Mouse (Mus musculus): ENCODE measurements around the gene Ctf1. TPM values are rescaled to one million over a fixed set of nuclear protein-coding genes. Genes with fewer than 3 reads are reported as not detected.

Ctf1 gene
- polyA plus RNA-seq (2016; fragmentation: Nextera tagmentation; extraction: Ambion mirVana), result 5.5 and 5.8 TPM in 2 replicates

- H3K4me2 ChIP-seq (replicated peaks), result peak within 1 kb of the TSS; percentile 55
- peak within 1 kb of the TSS; percentile 33 for H3K4me3 ChIP-seq
- peak within 1 kb of the TSS; percentile 78 for H3K27ac ChIP-seq (replicated peaks)
- no peaks in the 10 kb centered on the region for H3K36me3 ChIP-seq
- no peaks in the 10 kb centered on the region for H3K9me3 ChIP-seq
- ATAC-seq (ENCODE audit: low FRiP score, low read depth), result peak; percentile 42
- WGBS, result 1% methylated on average over 28 of the region's 28 CpGs
- peaks cover 30% of the 10 kb centered on the region for H3K4me1 ChIP-seq
- H3K27me3 ChIP-seq, result peaks cover 5% of the 10 kb centered on the region
- peak within 1 kb of the TSS; percentile 39; the same call in 1 of the 2 replicates for H3K9ac ChIP-seq (replicated peaks)
Measured at GRCm38 (mm10) chr7:127712461-127713385, at the start of gene Ctf1. TSS of gene Ctf1 (plus strand) at chr7:127712736.

GRCm38 (mm10) chr7:127662926-127663325 lies 49.6 kb upstream of the Ctf1 start:
- ATAC-seq (ENCODE audit: low FRiP score, low read depth), result no peak
- peaks cover 16% of the 10 kb centered on the region for H3K36me3 ChIP-seq
- 91% methylated on average over 6 of the region's 6 CpGs for WGBS
- H3K27ac ChIP-seq (replicated peaks), result no peak overlapping the region
- no peaks in the 10 kb centered on the region for H3K27me3 ChIP-seq
- H3K4me3 ChIP-seq, result no peak overlapping the region
- H3K4me1 ChIP-seq, result no peaks in the 10 kb centered on the region
- H3K9ac ChIP-seq (replicated peaks), result no peak overlapping the region
- no peaks in the 10 kb centered on the region for H3K9me3 ChIP-seq
- no peak overlapping the region for H3K4me2 ChIP-seq (replicated peaks)

- WGBS, result 97% methylated on average over 6 of the region's 6 CpGs
- Histone ChIP-seq H3K9me3 (no peaks in the 10 kb centered on the region), H3K4me1 (no peaks in the 10 kb centered on the region), H3K9ac (replicated peaks) (no peak overlapping the region), H3K27me3 (no peaks in the 10 kb centered on the region), H3K4me3 (no peak overlapping the region), H3K4me2 (replicated peaks) (no peak overlapping the region), H3K27ac (replicated peaks) (no peak overlapping the region), H3K36me3 (peaks cover 16% of the 10 kb centered on the region)
- ATAC-seq (ENCODE audit: low FRiP score, low read depth), result no peak
Measured at GRCm38 (mm10) chr7:127666066-127666654, 46.4 kb upstream of the Ctf1 start.

GRCm38 (mm10) chr7:127666679-127667078 lies 45.9 kb upstream of the Ctf1 start:
- Histone ChIP-seq H3K9me3 (no peaks in the 10 kb centered on the region), H3K27ac (replicated peaks) (no peak overlapping the region), H3K4me3 (no peak overlapping the region), H3K4me2 (replicated peaks) (no peak overlapping the region), H3K4me1 (no peaks in the 10 kb centered on the region), H3K9ac (replicated peaks) (no peak overlapping the region), H3K36me3 (peaks cover 16% of the 10 kb centered on the region), H3K27me3 (no peaks in the 10 kb centered on the region)
- WGBS, result 89% methylated on average over 13 of the region's 13 CpGs
- no peak for ATAC-seq (ENCODE audit: low FRiP score, low read depth)

- Histone ChIP-seq H3K27me3 (no peaks in the 10 kb centered on the region), H3K9ac (replicated peaks) (no peak overlapping the region), H3K36me3 (peaks cover 16% of the 10 kb centered on the region), H3K4me3 (no peak overlapping the region), H3K9me3 (no peaks in the 10 kb centered on the region), H3K4me1 (no peaks in the 10 kb centered on the region), H3K27ac (replicated peaks) (no peak overlapping the region), H3K4me2 (replicated peaks) (no peak overlapping the region)
- WGBS, result 88% methylated on average over 8 of the region's 8 CpGs
- no peak for ATAC-seq (ENCODE audit: low FRiP score, low read depth)
Measured at GRCm38 (mm10) chr7:127667171-127667570, 45.4 kb upstream of the Ctf1 start.

GRCm38 (mm10) chr7:127671880-127672774 lies 40.4 kb upstream of the Ctf1 start:
- Histone ChIP-seq H3K9me3 (no peaks in the 10 kb centered on the region), H3K9ac (replicated peaks) (no peak overlapping the region), H3K27ac (replicated peaks) (no peak overlapping the region), H3K4me2 (replicated peaks) (no peak overlapping the region), H3K36me3 (no peaks in the 10 kb centered on the region), H3K27me3 (no peaks in the 10 kb centered on the region), H3K4me1 (no peaks in the 10 kb centered on the region; the same call in 1 of the 2 replicates), H3K4me3 (no peak overlapping the region)
- ATAC-seq (ENCODE audit: low FRiP score, low read depth), result no peak
- WGBS, result 85% methylated on average over 11 of the region's 11 CpGs

- Histone ChIP-seq H3K4me3 (no peak overlapping the region), H3K36me3 (no peaks in the 10 kb centered on the region), H3K9ac (replicated peaks) (no peak overlapping the region), H3K27ac (replicated peaks) (no peak overlapping the region), H3K27me3 (no peaks in the 10 kb centered on the region), H3K9me3 (no peaks in the 10 kb centered on the region), H3K4me2 (replicated peaks) (no peak overlapping the region), H3K4me1 (no peaks in the 10 kb centered on the region; the same call in 1 of the 2 replicates)
- whole genome bisulfite sequencing, result 83% methylated on average over 4 of the region's 4 CpGs
- no peak for ATAC-seq (ENCODE audit: low FRiP score, low read depth)
Measured at GRCm38 (mm10) chr7:127672776-127673175, 39.8 kb upstream of the Ctf1 start.

GRCm38 (mm10) chr7:127674977-127675376 lies 37.6 kb upstream of the Ctf1 start:
- under 1% methylated on average over 5 of the region's 5 CpGs for WGBS
- H3K9me3 ChIP-seq, result no peaks in the 10 kb centered on the region
- H3K4me2 ChIP-seq (replicated peaks), result no peak overlapping the region
- H3K27me3 ChIP-seq, result no peaks in the 10 kb centered on the region
- no peaks in the 10 kb centered on the region for H3K36me3 ChIP-seq
- peak; percentile 54 for ATAC-seq (ENCODE audit: low FRiP score, low read depth)
- H3K4me3 ChIP-seq, result no peak overlapping the region
- no peak overlapping the region for H3K9ac ChIP-seq (replicated peaks)
- no peaks in the 10 kb centered on the region; the same call in none of the 2 replicates for H3K4me1 ChIP-seq
- no peak overlapping the region for H3K27ac ChIP-seq (replicated peaks)

GRCm38 (mm10) chr7:127675391-127675811 lies 37.1 kb upstream of the Ctf1 start:
- no peak overlapping the region for H3K4me2 ChIP-seq (replicated peaks)
- WGBS, result 82% methylated on average over 9 of the region's 9 CpGs

GRCm38 (mm10) chr7:127677077-127677476 lies 35.5 kb upstream of the Ctf1 start:
- H3K9ac ChIP-seq (replicated peaks), result no peak overlapping the region
- no peak overlapping the region for H3K4me3 ChIP-seq
- no peaks in the 10 kb centered on the region for H3K9me3 ChIP-seq
- no peak overlapping the region for H3K4me2 ChIP-seq (replicated peaks)
- WGBS, result 72% methylated on average over 6 of the region's 6 CpGs
- no peak overlapping the region for H3K27ac ChIP-seq (replicated peaks)
- ATAC-seq (ENCODE audit: low FRiP score, low read depth), result no peak
- no peaks in the 10 kb centered on the region for H3K27me3 ChIP-seq
- no peaks in the 10 kb centered on the region for H3K36me3 ChIP-seq
- H3K4me1 ChIP-seq, result no peaks in the 10 kb centered on the region; the same call in none of the 2 replicates

More at GRCm38 (mm10) chr7:127675391-127675811, 37.1 kb upstream of the Ctf1 start:
- H3K9ac ChIP-seq (replicated peaks), result no peak overlapping the region
- no peak; the same call in 1 of the 2 replicates for ATAC-seq (ENCODE audit: low FRiP score, low read depth)
- H3K27ac ChIP-seq (replicated peaks), result no peak overlapping the region
- H3K4me1 ChIP-seq, result no peaks in the 10 kb centered on the region; the same call in none of the 2 replicates
- H3K27me3 ChIP-seq, result no peaks in the 10 kb centered on the region
- no peak overlapping the region for H3K4me3 ChIP-seq
- no peaks in the 10 kb centered on the region for H3K9me3 ChIP-seq
- H3K36me3 ChIP-seq, result no peaks in the 10 kb centered on the region

- 96% methylated on average over 4 of the region's 4 CpGs for WGBS
- H3K4me2 ChIP-seq (replicated peaks), result no peak overlapping the region
- H3K4me3 ChIP-seq, result no peak overlapping the region
- no peak overlapping the region for H3K9ac ChIP-seq (replicated peaks)
- no peaks in the 10 kb centered on the region; the same call in none of the 2 replicates for H3K4me1 ChIP-seq
- no peaks in the 10 kb centered on the region for H3K27me3 ChIP-seq
- H3K9me3 ChIP-seq, result no peaks in the 10 kb centered on the region
- no peaks in the 10 kb centered on the region for H3K36me3 ChIP-seq
- no peak overlapping the region for H3K27ac ChIP-seq (replicated peaks)
- no peak for ATAC-seq (ENCODE audit: low FRiP score, low read depth)
Measured at GRCm38 (mm10) chr7:127677609-127678008, 34.9 kb upstream of the Ctf1 start.

Measured in midbrain, embryonic 12.5 days (tissue).